Mouse (Mus musculus) ES-Bruce4 (cell line): ENCODE results near the gene Ssh1.

ENCODE experiments used
- CTCF ChIP-seq: IDR thresholded peaks from one replicate; pipeline ENCODE4 v1.8.1; 2011; ENCODE audit warnings: low read depth, low read length
- EP300 ChIP-seq: IDR thresholded peaks from 2 replicates; pipeline ENCODE4 v1.6.1; 2011; ENCODE audit warnings: low read depth, low read length; ENCODE audit not compliant: insufficient read depth
- POLR2A ChIP-seq: IDR thresholded peaks from one replicate; pipeline ENCODE4 v1.8.1; 2011; ENCODE audit warnings: low read length; ENCODE audit not compliant: insufficient read depth

DNA sequence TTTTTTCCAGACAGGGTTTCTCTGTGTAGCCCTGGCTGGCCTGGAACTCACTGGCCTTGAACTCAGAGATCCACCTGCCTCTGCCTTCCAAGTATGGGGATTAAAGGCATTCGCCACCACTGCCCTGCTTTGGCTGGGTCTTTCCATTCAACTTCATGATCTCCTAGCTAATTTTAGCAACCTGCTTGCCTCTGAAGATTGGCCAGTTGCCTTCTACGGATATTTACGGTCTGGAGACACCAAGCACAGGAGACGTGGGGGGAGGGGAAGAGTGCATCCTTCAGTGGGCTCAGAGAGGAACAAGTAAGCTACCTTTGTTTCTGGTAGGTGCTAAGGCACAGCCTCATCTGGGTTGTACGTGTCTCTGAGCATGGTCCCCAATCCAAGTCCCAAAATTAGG is 38.4 kb downstream of the Ssh1 start:
- TF ChIP-seq CTCF (no peak), EP300 (no peak), POLR2A (no peak)
